ENCODE assay signal across 8 mouse cellular contexts in the genomic region with DNA sequence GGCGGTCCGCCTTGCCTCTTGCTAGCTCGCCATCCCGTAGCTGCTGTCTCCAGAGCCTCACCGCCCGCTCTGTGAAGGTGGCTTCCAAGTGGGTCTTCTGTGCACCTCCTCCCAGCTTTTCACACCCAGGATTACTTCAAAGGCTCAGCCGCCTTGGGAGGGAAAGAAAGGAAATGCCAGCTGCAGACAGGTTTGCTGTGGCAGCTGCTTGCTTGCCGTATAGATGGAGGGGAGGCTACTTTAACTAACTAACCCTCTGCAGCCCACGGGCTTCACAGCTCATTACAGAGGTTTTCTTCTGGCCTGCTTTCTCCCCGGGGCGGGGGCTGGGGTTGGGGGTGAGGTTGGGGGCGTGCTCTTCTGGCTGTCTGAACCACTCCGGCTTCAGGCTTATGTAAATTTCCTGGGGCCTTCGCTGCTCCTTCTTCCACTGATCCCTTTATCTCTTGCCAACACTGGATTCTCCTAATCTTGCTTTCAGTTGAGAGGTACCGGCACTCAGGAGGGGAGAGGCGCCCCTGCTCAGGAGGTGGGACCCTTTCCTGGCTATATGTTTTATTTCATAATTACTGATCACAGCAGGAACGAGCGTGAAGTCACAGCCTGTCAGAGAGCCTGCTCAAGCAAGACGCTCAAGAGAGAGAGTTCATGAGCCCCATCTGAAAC.
DNase-seq lines count a peak whose midpoint lies in the region; ATAC-seq and TF ChIP-seq lines count a peak whose summit lies in the region.

No protein-coding gene starts in this region.

- no peaks in the 10 kb centered on the region for H3K36me3 ChIP-seq in heart, embryonic 14.5 days (ENCODE audit: control insufficient read depth, insufficient read depth, low read length)
- no peaks in the 10 kb centered on the region for H3K36me3 ChIP-seq in midbrain, embryonic 10.5 days
- no peaks in the 10 kb centered on the region for H3K36me3 ChIP-seq in stomach, postnatal 0 days (ENCODE audit: control insufficient read depth, insufficient read depth, low read length)

- peaks cover 7% of the 10 kb centered on the region for H3K9me3 ChIP-seq in heart, embryonic 14.5 days (ENCODE audit: control insufficient read depth, low read length)
- no peaks in the 10 kb centered on the region; the same call in 1 of the 2 replicates for H3K9me3 ChIP-seq in midbrain, embryonic 10.5 days (replicated peaks)
- no peaks in the 10 kb centered on the region for H3K9me3 ChIP-seq in stomach, postnatal 0 days (ENCODE audit: control insufficient read depth, low read length)

- no peaks in the 10 kb centered on the region for H3K27me3 ChIP-seq in heart, embryonic 14.5 days (ENCODE audit: control insufficient read depth, insufficient read depth, low read length)
- H3K27me3 ChIP-seq in midbrain, embryonic 10.5 days (ENCODE audit: low read depth, poor library complexity, severe bottlenecking), result 0 out of 2 replicates have a peak, but pooled peaks cover 5% of the 10 kb centered on the region
- H3K27me3 ChIP-seq in stomach, postnatal 0 days (ENCODE audit: control insufficient read depth, insufficient read depth, low read length), result no peaks in the 10 kb centered on the region

- peaks cover 6 to 8% of the 10 kb centered on the region in 2 experiments; a peak in 3 of 4 replicates for H3K4me1 ChIP-seq in heart, embryonic 14.5 days (ENCODE audit: control insufficient read depth in 2 of 2, insufficient read depth in 2 of 2, low read length in 2 of 2)
- H3K4me1 ChIP-seq in midbrain, embryonic 10.5 days, result peaks cover 22% of the 10 kb centered on the region
- H3K4me1 ChIP-seq in stomach, postnatal 0 days (replicated peaks; ENCODE audit: control insufficient read depth, insufficient read depth), result peaks cover 5% of the 10 kb centered on the region; the same call in 1 of the 2 replicates

- no peak overlapping the region for H3K27ac ChIP-seq in heart, embryonic 14.5 days (replicated peaks in 1 of 2; ENCODE audit: control insufficient read depth in 1 of 2, insufficient read depth in 1 of 2, low read depth in 2 of 2, low read length in 2 of 2)
- peak overlapping the region; percentile 81 for H3K27ac ChIP-seq in midbrain, embryonic 10.5 days (replicated peaks)
- H3K27ac ChIP-seq in stomach, postnatal 0 days (replicated peaks), result peak overlapping the region; percentile 61; the same call in 1 of the 2 replicates

- H3K4me3 ChIP-seq in heart, embryonic 14.5 days (ENCODE audit: control insufficient read depth in 1 of 2, insufficient read depth in 1 of 2, low read depth in 1 of 2, low read length in 2 of 2), result peak overlapping the region; percentile 30 to 41
- peak overlapping the region; percentile 51 for H3K4me3 ChIP-seq in midbrain, embryonic 10.5 days
- H3K4me3 ChIP-seq in stomach, postnatal 0 days (ENCODE audit: low read depth, low read length), result peak overlapping the region; percentile 31

- TF ChIP-seq CTCF in stomach, postnatal 0 days (IDR thresholded peaks at IDR 0.05; ENCODE audit: low read depth), result no peak

- no peak for TF ChIP-seq EP300 in stomach, postnatal 0 days (optimal IDR thresholded peaks at IDR 0.05)

- 1% methylated on average over 19 of the region's 19 CpGs for WGBS in heart, embryonic 14.5 days
- WGBS in midbrain, embryonic 10.5 days, result 2% methylated on average over 19 of the region's 19 CpGs
- 5% methylated on average over 19 of the region's 19 CpGs for WGBS in stomach, postnatal 0 days

- H3K9ac ChIP-seq in heart, embryonic 14.5 days (ENCODE audit: low read length), result peak overlapping the region; percentile 64
- peak overlapping the region; percentile 43; the same call in 1 of the 2 replicates for H3K9ac ChIP-seq in stomach, postnatal 0 days (ENCODE audit: low read length)

- peak overlapping the region; percentile 73 for H3K4me2 ChIP-seq in heart, embryonic 14.5 days (ENCODE audit: low read length)
- H3K4me2 ChIP-seq in stomach, postnatal 0 days (replicated peaks; ENCODE audit: low read depth), result peak overlapping the region; percentile 58

- ATAC-seq in heart, embryonic 14.5 days (ENCODE audit: insufficient number of reproducible peaks, insufficient read depth, low FRiP score, low read depth), result peak; percentile 51
- peak; percentile 64 for ATAC-seq in stomach, postnatal 0 days (ENCODE audit: low FRiP score, low TSS enrichment)

- DNase-seq in gastrocnemius, postnatal 10 days, result peak; percentile 27
- DNase-seq in gastrocnemius, adult 18-20 months (ENCODE audit: low spot score), result no peak
- DNase-seq in brain, adult 2 months (ENCODE audit: low read depth, low spot score), result peak; percentile 46
- peak; percentile 56 to 75 for DNase-seq in kidney, postnatal 4 days
- DNase-seq in midbrain, embryonic 10.5 days (ENCODE audit: low spot score), result peak; percentile 77
- peak; percentile 45 for DNase-seq in stomach, postnatal 0 days (ENCODE audit: low spot score)
- DNase-seq in layer of hippocampus, adult 9-11 months, result no peak

Comparison
In these comparisons a context has a peak if more than half of its experiments do, and no peak if none do; other contexts are left out.
1. DNase-seq: peak in gastrocnemius, postnatal 10 days (single experiment), brain, adult 2 months (single experiment), kidney, postnatal 4 days (2 of 2), midbrain, embryonic 10.5 days (single experiment) and stomach, postnatal 0 days (single experiment); none in gastrocnemius, adult 18-20 months (single experiment) and layer of hippocampus, adult 9-11 months (single experiment).
2. H3K27ac ChIP-seq: peak in midbrain, embryonic 10.5 days (single experiment) and stomach, postnatal 0 days (single experiment); none in heart, embryonic 14.5 days (0 of 2).
3. Peak in every context shown above with its lines, with median percentiles within 50 percentile points of each other: H3K4me3 ChIP-seq.